Mouse (Mus musculus) heart, postnatal 0 days (tissue): ENCODE measurements around the gene Serinc5. TPM values are rescaled to one million over a fixed set of nuclear protein-coding genes. Genes with fewer than 3 reads are reported as not detected.
A peak's percentile ranks its signal among the peaks of the same experiment; 100 is the strongest.

Source experiments
- ATAC-seq: fragments of 200-750 bp; cut with Nextera tagmentation; 2 replicates; pipeline ENCODE4 v1.8.0; 2017; ENCODE audit warnings: low read depth, moderate number of reproducible peaks, moderate library complexity; ENCODE audit not compliant: insufficient read depth
- DNase-seq: peaks from one replicate; pipeline ENCODE4 v3.0.0-alpha.2; 2016; ENCODE audit warnings: low spot score
- H3K27ac ChIP-seq: fragments of 300-500 bp; sonication (generic); 2 replicates; pipeline ENCODE4 v1.5.1; 2014; ENCODE audit warnings: low read depth, mild to moderate bottlenecking
- H3K27me3 ChIP-seq: fragments of 300-500 bp; sonication (generic); 2 replicates; pipeline ENCODE4 v1.6.1; 2014; ENCODE audit warnings: low read length, mixed read lengths; ENCODE audit not compliant: control insufficient read depth, insufficient read depth
- H3K36me3 ChIP-seq: fragments of 300-500 bp; sonication (generic); replicated peaks from 2 replicates; pipeline ENCODE4 v1.6.1; 2014; ENCODE audit warnings: low read length, mixed read lengths; ENCODE audit not compliant: control insufficient read depth, insufficient read depth
- H3K4me1 ChIP-seq: fragments of 300-500 bp; sonication (generic); 2 replicates; pipeline ENCODE4 v1.6.1; 2014; ENCODE audit warnings: antibody characterized with exemption; ENCODE audit not compliant: control insufficient read depth, insufficient read depth
- H3K4me2 ChIP-seq: fragments of 300-500 bp; sonication (generic); 2 replicates; pipeline ENCODE4 v1.6.1; 2014; ENCODE audit warnings: low read depth, mild to moderate bottlenecking, low read length, moderate library complexity
- H3K4me3 ChIP-seq: fragments of 300-500 bp; sonication (generic); 2 replicates; pipeline ENCODE4 v1.5.1; 2014; ENCODE audit warnings: low read depth, low read length
- H3K9ac ChIP-seq: fragments of 300-500 bp; sonication (generic); replicated peaks from 2 replicates; pipeline ENCODE4 v1.6.1; 2014; ENCODE audit warnings: low read depth, low read length, mixed read lengths
- H3K9me3 ChIP-seq: fragments of 300-500 bp; sonication (generic); replicated peaks from 2 replicates; pipeline ENCODE4 v1.6.1; 2016; ENCODE audit warnings: low read length; ENCODE audit not compliant: control insufficient read depth
- CTCF ChIP-seq: IDR thresholded peaks from 2 replicates; pipeline ENCODE4 v1.5.1; 2016; ENCODE audit warnings: antibody characterized with exemption, control low read depth, low read depth
- EP300 ChIP-seq: IDR thresholded peaks from 2 replicates; pipeline ENCODE4 v1.6.1; 2016; ENCODE audit warnings: antibody characterized with exemption, low read depth
- WGBS: fragments of 180-500 bp; shearing (Covaris S2); extraction: QIAGEN DNeasy Blood & Tissue Kit; methylation state at CpG from one replicate; pipeline ENCODE4 v1.1.7; 2014; 5-methylcytosine and 5-hydroxymethylcytosine counted together
- polyA plus RNA-seq: library from polyadenylated mRNA; unstranded; fragments of >200 nt; fragmentation: Nextera tagmentation; extraction: Ambion mirVana; gene quantifications from 2 replicates; pipeline ENCODE4 v1.2.1, GENCODE M21; 2015
- total RNA-seq: library from RNA; depleted of rRNA; stranded (reverse); fragments of >200 nt; gene quantifications from 2 replicates; pipeline ENCODE4 v1.2.3, GENCODE M21; 2014; ENCODE audit warnings: low replicate concordance

Serinc5 gene
- total and polyA plus RNA-seq, 2 experiments from 2014 or later, result 9.8 to 28.2 TPM

DNA sequence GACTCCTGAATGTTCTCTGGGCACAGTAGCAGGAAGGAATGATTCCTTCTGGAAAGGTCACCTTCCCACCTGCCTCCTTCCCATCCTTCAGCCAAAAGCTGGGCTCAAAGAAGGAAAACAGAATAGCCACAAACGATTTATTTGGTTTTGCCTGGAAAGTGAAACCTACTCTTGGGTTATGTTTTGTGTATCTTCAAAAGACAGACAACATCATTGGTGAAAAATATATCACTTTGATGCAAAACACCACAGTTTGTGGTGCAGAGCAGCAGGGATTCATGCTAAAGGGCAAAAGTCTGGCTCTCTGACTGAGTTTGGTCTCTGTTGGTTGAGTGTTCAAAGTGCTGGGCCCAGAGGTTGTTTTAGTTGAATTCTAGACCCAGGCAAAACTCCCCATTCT is 60.8 kb downstream of the Serinc5 start:
- Histone ChIP-seq H3K9ac (no peak overlapping the region), H3K4me3 (no peak overlapping the region), H3K27ac (no peak overlapping the region), H3K4me1 (peaks cover 22% of the 10 kb centered on the region), H3K36me3 (0 out of 2 replicates have a peak, but pooled peaks cover 2% of the 10 kb centered on the region), H3K27me3 (no peaks in the 10 kb centered on the region), H3K4me2 (no peak overlapping the region), H3K9me3 (no peaks in the 10 kb centered on the region)
- WGBS, result 76% methylated on average over 1 of the region's 1 CpGs
- TF ChIP-seq CTCF (no peak), EP300 (no peak)
- DNase-seq, result no peak
- no peak for ATAC-seq

DNA sequence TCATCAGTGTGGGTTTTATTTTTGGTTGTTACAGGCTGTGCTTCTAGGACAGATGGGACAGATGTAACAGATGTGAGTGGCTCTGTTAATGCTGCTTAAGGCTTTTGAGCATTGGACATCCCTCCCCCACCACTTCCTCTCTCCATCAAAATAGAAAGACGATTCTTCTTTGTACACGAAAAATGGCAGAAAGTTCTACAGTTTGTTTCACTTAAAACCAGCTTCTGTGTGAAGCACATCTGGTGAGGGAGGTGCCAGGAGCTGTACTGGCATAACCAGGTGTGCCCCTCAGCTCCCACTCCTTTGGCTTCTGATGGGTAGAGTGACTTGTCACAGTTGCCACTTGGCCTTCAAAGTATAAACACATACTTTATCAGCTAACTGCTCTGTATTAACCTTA is 63.8 kb downstream of the Serinc5 start:
- H3K4me1 ChIP-seq, result peaks cover 29% of the 10 kb centered on the region

DNA sequence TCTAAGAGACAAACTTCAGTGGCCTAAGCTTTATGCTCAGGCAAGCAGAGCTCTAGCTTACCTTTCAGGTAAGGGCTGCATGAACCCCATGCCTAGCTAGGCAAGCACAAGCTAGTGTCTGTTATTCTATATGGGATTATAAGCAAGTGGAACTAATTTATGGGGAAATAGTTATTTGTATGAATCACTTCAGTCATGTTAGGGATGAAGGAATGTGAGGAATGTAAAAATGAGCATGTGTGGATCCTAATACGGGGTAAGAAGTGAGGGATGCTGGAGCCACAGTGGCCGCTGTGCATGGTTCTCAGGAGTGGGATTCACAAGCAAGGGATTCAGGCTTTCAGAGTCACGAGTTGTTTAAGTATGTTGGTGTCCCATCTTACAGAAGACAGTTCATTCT is 64.4 kb downstream of the Serinc5 start:
- H3K27ac ChIP-seq, result peak overlapping the region; percentile 38; the same call in 1 of the 2 replicates
- H3K4me1 ChIP-seq, result peaks cover 31% of the 10 kb centered on the region
- no peaks in the 10 kb centered on the region for H3K36me3 ChIP-seq
- no peak for ATAC-seq
- 69% methylated on average over 3 of the region's 3 CpGs for WGBS
- no peaks in the 10 kb centered on the region for H3K9me3 ChIP-seq
- no peak overlapping the region for H3K4me3 ChIP-seq
- no peak overlapping the region for H3K9ac ChIP-seq
- H3K27me3 ChIP-seq, result no peaks in the 10 kb centered on the region
- no peak for TF ChIP-seq CTCF
- no peak for TF ChIP-seq EP300
- no peak for DNase-seq
- no peak overlapping the region for H3K4me2 ChIP-seq

More for the DNA sequence above, 63.8 kb downstream of the Serinc5 start:
- Histone ChIP-seq H3K9ac (no peak overlapping the region), H3K9me3 (no peaks in the 10 kb centered on the region), H3K27me3 (no peaks in the 10 kb centered on the region), H3K4me2 (no peak overlapping the region), H3K36me3 (no peaks in the 10 kb centered on the region), H3K4me3 (no peak overlapping the region), H3K27ac (peak overlapping the region; percentile 38; the same call in 1 of the 2 replicates)
- no peak for ATAC-seq
- no peak for DNase-seq
- TF ChIP-seq CTCF (no peak), EP300 (no peak)
- WGBS, result 51% methylated on average over 2 of the region's 2 CpGs

DNA sequence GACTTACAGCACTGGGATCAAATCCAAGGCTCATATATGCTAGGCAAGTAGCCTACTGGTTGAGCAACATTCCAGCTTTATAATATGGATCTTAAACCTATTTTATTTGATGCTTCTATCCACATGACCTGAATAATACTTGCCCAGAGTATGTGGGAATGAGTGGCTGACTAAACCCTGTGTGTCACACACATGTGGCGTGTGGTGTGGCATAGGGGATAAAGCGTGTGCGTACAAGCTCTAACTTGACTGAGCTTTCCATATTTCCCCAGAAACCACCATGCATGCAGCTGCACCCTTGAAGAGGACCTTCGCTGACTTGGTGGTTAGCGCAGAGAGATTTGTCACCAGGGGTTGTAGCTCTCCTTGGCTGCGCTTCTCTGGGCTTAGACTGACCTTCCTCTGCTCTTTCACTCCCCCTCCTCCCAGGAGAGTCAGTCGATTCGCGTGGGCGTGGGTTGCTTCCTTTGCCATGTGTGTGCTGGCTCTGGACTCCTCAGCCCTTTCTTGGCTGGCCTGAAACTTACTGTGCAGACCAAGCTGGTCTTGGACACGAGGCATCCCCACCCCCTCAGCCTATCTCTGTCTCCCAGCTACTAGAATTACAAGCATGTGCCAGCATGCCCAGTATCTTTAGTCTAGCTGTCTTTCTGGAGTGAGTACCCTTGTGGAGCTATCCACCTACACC is 65.2 kb downstream of the Serinc5 start:
- Histone ChIP-seq H3K4me2 (no peak overlapping the region), H3K4me1 (peaks cover 31% of the 10 kb centered on the region)
- ATAC-seq, result peak; percentile 68

DNA sequence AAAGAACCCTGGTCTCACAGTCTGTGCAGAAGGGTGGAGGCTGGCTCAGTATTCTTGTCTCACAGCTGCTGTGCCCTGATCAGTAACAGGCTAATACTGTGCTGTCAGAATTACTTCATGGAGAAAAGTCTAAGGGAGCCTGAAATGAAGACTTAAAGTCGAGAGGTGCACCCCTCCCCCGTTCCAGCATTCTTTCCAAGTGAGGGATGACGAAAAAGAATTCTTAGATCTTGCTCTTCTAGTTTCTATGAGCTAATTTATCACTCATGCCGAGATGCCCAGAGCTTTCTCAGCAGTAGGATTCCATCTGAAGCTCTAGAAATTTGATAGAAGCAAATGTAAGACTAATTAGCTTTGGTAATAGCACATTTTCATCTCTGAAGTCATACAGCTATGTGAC is 66.8 kb downstream of the Serinc5 start:
- no peak overlapping the region for H3K27ac ChIP-seq
- ATAC-seq, result no peak
- 60% methylated on average over 4 of the region's 4 CpGs for WGBS

More for the DNA sequence above, 65.2 kb downstream of the Serinc5 start:
- Histone ChIP-seq H3K9ac (no peak overlapping the region), H3K36me3 (no peaks in the 10 kb centered on the region; the same call in 1 of the 2 replicates), H3K9me3 (no peaks in the 10 kb centered on the region), H3K4me3 (no peak overlapping the region), H3K27me3 (no peaks in the 10 kb centered on the region), H3K27ac (peak overlapping the region; percentile 15; the same call in 1 of the 2 replicates)
- WGBS, result 42% methylated on average over 11 of the region's 11 CpGs
- TF ChIP-seq CTCF (no peak), EP300 (no peak)
- DNase-seq, result peak; percentile 29

DNA sequence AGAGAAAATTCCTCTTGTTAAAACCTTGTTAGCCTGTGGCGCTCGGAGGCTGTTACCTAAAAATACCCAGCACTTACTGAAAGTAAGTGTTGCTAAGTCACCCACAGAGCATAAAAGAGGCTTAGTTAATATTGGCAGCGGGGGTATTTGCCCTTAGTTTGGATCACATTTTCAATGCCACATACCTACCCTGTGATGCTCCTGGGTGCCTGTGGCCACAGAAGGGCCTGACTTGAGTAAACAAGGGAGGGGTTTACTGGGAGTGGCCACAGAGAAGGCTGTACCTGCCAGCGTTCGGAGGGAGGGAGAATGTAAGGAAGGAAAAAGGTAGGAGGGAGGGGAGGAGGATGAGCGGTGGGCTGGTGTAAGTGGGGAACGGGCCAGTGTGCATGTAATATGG is 68.8 kb downstream of the Serinc5 start:
- Histone ChIP-seq H3K36me3 (no peaks in the 10 kb centered on the region; the same call in 1 of the 2 replicates), H3K9me3 (no peaks in the 10 kb centered on the region), H3K27ac (no peak overlapping the region), H3K4me3 (no peak overlapping the region), H3K9ac (no peak overlapping the region), H3K4me2 (no peak overlapping the region), H3K27me3 (no peaks in the 10 kb centered on the region), H3K4me1 (peaks cover 30% of the 10 kb centered on the region)
- no peak for DNase-seq
- ATAC-seq, result no peak
- TF ChIP-seq EP300 (no peak), CTCF (no peak)
- WGBS, result 63% methylated on average over 7 of the region's 7 CpGs

More for the DNA sequence above, 66.8 kb downstream of the Serinc5 start:
- TF ChIP-seq CTCF (no peak), EP300 (no peak)
- Histone ChIP-seq H3K4me3 (no peak overlapping the region), H3K36me3 (no peaks in the 10 kb centered on the region; the same call in 1 of the 2 replicates), H3K9me3 (no peaks in the 10 kb centered on the region), H3K4me2 (no peak overlapping the region), H3K27me3 (no peaks in the 10 kb centered on the region), H3K9ac (no peak overlapping the region), H3K4me1 (peaks cover 35% of the 10 kb centered on the region)
- no peak for DNase-seq
